Mouse (Mus musculus) cerebellum, adult 18-20 months (tissue): ENCODE measurements around the gene Tspo.

Source experiments
- DNase-seq, 2 experiments: peaks; one replicate each; pipeline ENCODE4 v3.0.0; 2021

Gene Tspo

GRCm38 (mm10) chr15:83563327-83563856 lies at the start of gene Tspo, which contains the start of gene Mcat:
Gene Tspo (plus strand): TSS chr15:83563592.
Gene Mcat (minus strand): TSS chr15:83563787.
- DNase-seq: no peak

- DNase-seq: no peak
Measured at GRCm38 (mm10) chr15:83515018-83515417, 48.4 kb upstream of the Tspo start.

GRCm38 (mm10) chr15:83518215-83519048 lies 45.0 kb upstream of the Tspo start:
- peak; percentile 50 to 64 for DNase-seq

- DNase-seq: no peak
Measured at GRCm38 (mm10) chr15:83520861-83521382, 42.5 kb upstream of the Tspo start.

GRCm38 (mm10) chr15:83523196-83523595 lies 40.2 kb upstream of the Tspo start:
- no peak for DNase-seq

- DNase-seq: no peak
Measured at GRCm38 (mm10) chr15:83523638-83524332, 39.6 kb upstream of the Tspo start.

GRCm38 (mm10) chr15:83524333-83524729 lies 39.1 kb upstream of the Tspo start:
- no peak for DNase-seq

- no peak for DNase-seq
Measured at GRCm38 (mm10) chr15:83526424-83527091, 36.8 kb upstream of the Tspo start, which contains the start of gene Bik. Gene Bik (plus strand): TSS chr15:83526862.

- DNase-seq: no peak
Measured at GRCm38 (mm10) chr15:83527092-83527437, 36.3 kb upstream of the Tspo start.

- no peak for DNase-seq
Measured at GRCm38 (mm10) chr15:83527747-83528146, 35.6 kb upstream of the Tspo start.

GRCm38 (mm10) chr15:83528892-83529291 lies 34.5 kb upstream of the Tspo start:
- DNase-seq: no peak

GRCm38 (mm10) chr15:83529765-83530164 lies 33.6 kb upstream of the Tspo start:
- DNase-seq: no peak

- no peak for DNase-seq
Measured at GRCm38 (mm10) chr15:83530233-83530632, 33.2 kb upstream of the Tspo start.

GRCm38 (mm10) chr15:83530688-83531087 lies 32.7 kb upstream of the Tspo start:
- no peak for DNase-seq

GRCm38 (mm10) chr15:83531961-83532469 lies 31.4 kb upstream of the Tspo start:
- DNase-seq: no peak

GRCm38 (mm10) chr15:83532606-83533005 lies 30.8 kb upstream of the Tspo start:
- no peak for DNase-seq

- no peak for DNase-seq
Measured at GRCm38 (mm10) chr15:83534960-83535889, 28.2 kb upstream of the Tspo start.

- DNase-seq: no peak
Measured at GRCm38 (mm10) chr15:83535890-83536231, 27.5 kb upstream of the Tspo start.

GRCm38 (mm10) chr15:83538855-83539254 lies 24.5 kb upstream of the Tspo start:
- no peak for DNase-seq

GRCm38 (mm10) chr15:83539905-83540304 lies 23.5 kb upstream of the Tspo start:
- DNase-seq: no peak

GRCm38 (mm10) chr15:83541647-83542287 lies 21.6 kb upstream of the Tspo start:
- DNase-seq: no peak
